Mouse (Mus musculus) hindbrain, embryonic 11.5 days (tissue): ENCODE data around the gene Chrm4. TPM values are rescaled to one million over a fixed set of nuclear protein-coding genes. Genes with fewer than 3 reads are reported as not detected.
A peak's percentile ranks its signal among the peaks of the same experiment; 100 is the strongest.

Source experiments
- ATAC-seq: fragments of 200-750 bp; cut with Nextera tagmentation; 2 replicates; pipeline ENCODE4 v1.8.0; 2017; ENCODE audit warnings: mild to moderate bottlenecking, moderate TSS enrichment, moderate library complexity; ENCODE audit not compliant: low FRiP score
- DNase-seq: peaks from one replicate; pipeline ENCODE4 v3.0.0-alpha.2; 2015; ENCODE audit warnings: low spot score
- H3K27ac ChIP-seq: fragments of 300-500 bp; sonication (generic); 2 replicates; pipeline ENCODE4 v1.5.1; 2014; ENCODE audit warnings: mild to moderate bottlenecking, low read depth, low read length
- H3K27me3 ChIP-seq: fragments of 300-500 bp; sonication (generic); 2 replicates; pipeline ENCODE4 v1.6.1; 2014; ENCODE audit warnings: mild to moderate bottlenecking, low read length, moderate library complexity, mixed read lengths; ENCODE audit not compliant: control insufficient read depth, insufficient read depth
- H3K36me3 ChIP-seq: fragments of 300-500 bp; sonication (generic); 2 replicates; pipeline ENCODE4 v1.6.1; 2014; ENCODE audit warnings: mild to moderate bottlenecking, low read length, moderate library complexity, mixed read lengths; ENCODE audit not compliant: control insufficient read depth, insufficient read depth
- H3K4me1 ChIP-seq: fragments of 300-500 bp; sonication (generic); replicated peaks from 2 replicates; pipeline ENCODE4 v1.6.1; 2014; ENCODE audit warnings: low read length, mixed read lengths; ENCODE audit not compliant: control insufficient read depth, insufficient read depth
- H3K4me2 ChIP-seq: fragments of 300-500 bp; sonication (generic); replicated peaks from 2 replicates; pipeline ENCODE4 v1.6.1; 2014; ENCODE audit warnings: mild to moderate bottlenecking, low read depth, low read length
- H3K4me3 ChIP-seq: fragments of 300-500 bp; sonication (generic); 2 replicates; pipeline ENCODE4 v1.5.1; 2014; ENCODE audit warnings: low read depth, low read length
- H3K9ac ChIP-seq: fragments of 300-500 bp; sonication (generic); 2 replicates; pipeline ENCODE4 v1.6.1; 2014; ENCODE audit warnings: low read depth, low read length
- H3K9me3 ChIP-seq: fragments of 300-500 bp; sonication (generic); 2 replicates; pipeline ENCODE4 v1.6.1; 2016; ENCODE audit warnings: low read length; ENCODE audit not compliant: control insufficient read depth
- WGBS: fragments of 180-500 bp; shearing (Covaris S2); extraction: QIAGEN DNeasy Blood & Tissue Kit; methylation state at CpG from one replicate; pipeline ENCODE4 v1.1.7; 2014; 5-methylcytosine and 5-hydroxymethylcytosine counted together
- polyA plus RNA-seq: library from polyadenylated mRNA; unstranded; fragments of >200 nt; fragmentation: Nextera tagmentation; extraction: Ambion mirVana; gene quantifications from 2 replicates; pipeline ENCODE4 v1.2.1, GENCODE M21; 2014

Chrm4 gene
- polyA plus RNA-seq, 1 experiment from 2014 or later = 0.42 TPM

- ATAC-seq (no peak), DNase-seq (no peak)
- Histone ChIP-seq H3K27ac (no peak overlapping the region), H3K4me2 (no peak overlapping the region), H3K9ac (no peak overlapping the region), H3K27me3 (no peaks in the 10 kb centered on the region), H3K36me3 (no peaks in the 10 kb centered on the region), H3K9me3 (no peaks in the 10 kb centered on the region), H3K4me1 (0 out of 2 replicates have a peak, but pooled peaks cover 2% of the 10 kb centered on the region), H3K4me3 (no peak overlapping the region)
- 88% methylated on average over 4 of the region's 4 CpGs for WGBS
Measured at GRCm38 (mm10) chr2:91955121-91955591, 28.1 kb downstream of the Chrm4 start.

GRCm38 (mm10) chr2:91955875-91956274 is 28.8 kb downstream of the Chrm4 start:
- H3K9me3 ChIP-seq = no peaks in the 10 kb centered on the region
- H3K4me1 ChIP-seq = no peaks in the 10 kb centered on the region
- no peak overlapping the region for H3K4me2 ChIP-seq
- no peaks in the 10 kb centered on the region for H3K36me3 ChIP-seq
- no peaks in the 10 kb centered on the region for H3K27me3 ChIP-seq
- DNase-seq = no peak
- no peak overlapping the region for H3K27ac ChIP-seq
- ATAC-seq = no peak
- H3K4me3 ChIP-seq = no peak overlapping the region
- no peak overlapping the region for H3K9ac ChIP-seq
- WGBS = 89% methylated on average over 6 of the region's 6 CpGs

- H3K9me3 ChIP-seq = no peaks in the 10 kb centered on the region
- H3K9ac ChIP-seq = no peak overlapping the region
- DNase-seq = no peak
- no peak overlapping the region for H3K27ac ChIP-seq
- H3K4me3 ChIP-seq = no peak overlapping the region
- WGBS = 65% methylated on average over 4 of the region's 4 CpGs
- H3K36me3 ChIP-seq = no peaks in the 10 kb centered on the region
- H3K4me1 ChIP-seq = 0 out of 2 replicates have a peak, but pooled peaks cover 2% of the 10 kb centered on the region
- no peaks in the 10 kb centered on the region for H3K27me3 ChIP-seq
- no peak overlapping the region for H3K4me2 ChIP-seq
- ATAC-seq = no peak
Measured at GRCm38 (mm10) chr2:91957096-91957495, 30.0 kb downstream of the Chrm4 start.

GRCm38 (mm10) chr2:91958049-91958448 is 31.0 kb downstream of the Chrm4 start:
- H3K4me2 ChIP-seq = no peak overlapping the region
- no peaks in the 10 kb centered on the region for H3K9me3 ChIP-seq
- no peak overlapping the region for H3K4me3 ChIP-seq
- H3K27ac ChIP-seq = no peak overlapping the region
- 84% methylated on average over 8 of the region's 8 CpGs for WGBS
- H3K27me3 ChIP-seq = no peaks in the 10 kb centered on the region
- H3K4me1 ChIP-seq = 0 out of 2 replicates have a peak, but pooled peaks cover 2% of the 10 kb centered on the region
- no peaks in the 10 kb centered on the region for H3K36me3 ChIP-seq
- no peak overlapping the region for H3K9ac ChIP-seq
- DNase-seq = no peak
- ATAC-seq = no peak

- DNase-seq (peak; percentile 75), ATAC-seq (no peak)
- no peak overlapping the region for H3K4me2 ChIP-seq
- H3K4me1 ChIP-seq = 0 out of 2 replicates have a peak, but pooled peaks cover 2% of the 10 kb centered on the region
- H3K9ac ChIP-seq = no peak overlapping the region
- 52% methylated on average over 10 of the region's 10 CpGs for WGBS
- no peaks in the 10 kb centered on the region for H3K27me3 ChIP-seq
- no peak overlapping the region for H3K27ac ChIP-seq
- H3K4me3 ChIP-seq = no peak overlapping the region
- H3K36me3 ChIP-seq = no peaks in the 10 kb centered on the region
- no peaks in the 10 kb centered on the region for H3K9me3 ChIP-seq
Measured at GRCm38 (mm10) chr2:91958701-91959457, 31.8 kb downstream of the Chrm4 start.

GRCm38 (mm10) chr2:91959544-91960410 is 32.7 kb downstream of the Chrm4 start:
- no peak overlapping the region for H3K4me2 ChIP-seq
- H3K36me3 ChIP-seq = no peaks in the 10 kb centered on the region
- no peak overlapping the region for H3K4me3 ChIP-seq
- H3K27ac ChIP-seq = no peak overlapping the region
- ATAC-seq = no peak
- H3K9me3 ChIP-seq = no peaks in the 10 kb centered on the region
- no peak for DNase-seq
- WGBS = 83% methylated on average over 11 of the region's 11 CpGs
- H3K9ac ChIP-seq = no peak overlapping the region
- H3K27me3 ChIP-seq = peaks cover 2% of the 10 kb centered on the region; the same call in 1 of the 2 replicates
- 0 out of 2 replicates have a peak, but pooled peaks cover 2% of the 10 kb centered on the region for H3K4me1 ChIP-seq

GRCm38 (mm10) chr2:91960459-91960858 is 33.4 kb downstream of the Chrm4 start:
- ATAC-seq (no peak), DNase-seq (no peak)
- Histone ChIP-seq H3K27ac (no peak overlapping the region), H3K9me3 (no peaks in the 10 kb centered on the region), H3K9ac (no peak overlapping the region), H3K4me2 (no peak overlapping the region), H3K36me3 (no peaks in the 10 kb centered on the region), H3K4me1 (peaks cover 2% of the 10 kb centered on the region; the same call in 1 of the 2 replicates), H3K27me3 (peaks cover 5% of the 10 kb centered on the region; the same call in 1 of the 2 replicates), H3K4me3 (no peak overlapping the region)
- 94% methylated on average over 5 of the region's 5 CpGs for WGBS

- H3K27me3 ChIP-seq = peaks cover 5% of the 10 kb centered on the region; the same call in 1 of the 2 replicates
- DNase-seq (no peak), ATAC-seq (no peak)
- H3K36me3 ChIP-seq = no peaks in the 10 kb centered on the region
- 69% methylated on average over 4 of the region's 4 CpGs for WGBS
- no peak overlapping the region for H3K27ac ChIP-seq
- peak overlapping the region; percentile 82 for H3K4me3 ChIP-seq
- peak overlapping the region; percentile 81; the same call in 1 of the 2 replicates for H3K9ac ChIP-seq
- no peaks in the 10 kb centered on the region for H3K9me3 ChIP-seq
- H3K4me2 ChIP-seq = peak overlapping the region; percentile 87
- H3K4me1 ChIP-seq = peaks cover 2% of the 10 kb centered on the region; the same call in 1 of the 2 replicates
Measured at GRCm38 (mm10) chr2:91961901-91962761, 35.1 kb downstream of the Chrm4 start.
